Mouse (Mus musculus): ENCODE measurements around the gene Gtf3c2. TPM values are rescaled to one million over a fixed set of nuclear protein-coding genes. Genes with fewer than 3 reads are reported as not detected.

Gene Gtf3c2
- total and polyA plus RNA-seq, 2 experiments from 2014 or later = 20.5 to 42.7 TPM

- peak overlapping the region; percentile 81 for H3K9ac ChIP-seq (replicated peaks; ENCODE audit: low read depth, low read length)
- no peaks in the 10 kb centered on the region for H3K27me3 ChIP-seq (ENCODE audit: control insufficient read depth, insufficient read depth, low read length)
- no peaks in the 10 kb centered on the region for H3K9me3 ChIP-seq (replicated peaks; ENCODE audit: control insufficient read depth, low read length)
- peak; percentile 12 for DNase-seq (ENCODE audit: low spot score)
- peak overlapping the region; percentile 96 for H3K27ac ChIP-seq (ENCODE audit: low read depth)
- WGBS = under 1% methylated on average over 25 of the region's 25 CpGs
- peak overlapping the region; percentile 95 for H3K4me3 ChIP-seq (ENCODE audit: low read depth, low read length)
- peak; percentile 40 for ATAC-seq (ENCODE audit: insufficient read depth, low read depth)
- H3K4me2 ChIP-seq (ENCODE audit: low read depth, low read length) = peak overlapping the region; percentile 99
- peaks cover 2% of the 10 kb centered on the region for H3K36me3 ChIP-seq (replicated peaks; ENCODE audit: control insufficient read depth, insufficient read depth, low read length)
- TF ChIP-seq EP300 (IDR thresholded peaks at IDR 0.05; ENCODE audit: low read depth) (no peak), CTCF (IDR thresholded peaks at IDR 0.05; ENCODE audit: low read depth) (no peak)
- peaks cover 13% of the 10 kb centered on the region for H3K4me1 ChIP-seq (ENCODE audit: control insufficient read depth, insufficient read depth)
Observed at GRCm38 (mm10) chr5:31179301-31179765, 611 bp downstream of the Gtf3c2 start.

DNA sequence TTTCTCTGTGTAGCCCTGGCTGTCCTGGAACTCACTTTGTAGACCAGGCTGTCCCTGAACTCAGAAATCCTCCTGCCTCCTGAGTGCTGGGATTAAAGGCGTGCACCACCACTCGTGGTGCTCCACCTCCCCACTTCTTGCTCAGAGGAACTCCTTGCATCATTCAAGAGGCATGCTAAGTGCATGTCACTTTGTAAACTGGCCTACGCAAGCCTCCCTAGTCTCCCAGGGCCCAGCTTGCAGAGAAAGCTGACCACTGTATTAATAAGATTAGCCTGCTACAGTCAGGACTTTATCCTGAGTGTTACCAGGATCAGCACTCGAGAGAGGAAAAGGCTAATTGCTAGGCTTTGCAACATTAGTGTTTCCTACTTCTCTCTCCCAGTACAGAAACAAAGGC is 11.3 kb downstream of the Gtf3c2 start:
- peaks cover 94% of the 10 kb centered on the region for H3K36me3 ChIP-seq (replicated peaks; ENCODE audit: control insufficient read depth, insufficient read depth, low read length)

DNA sequence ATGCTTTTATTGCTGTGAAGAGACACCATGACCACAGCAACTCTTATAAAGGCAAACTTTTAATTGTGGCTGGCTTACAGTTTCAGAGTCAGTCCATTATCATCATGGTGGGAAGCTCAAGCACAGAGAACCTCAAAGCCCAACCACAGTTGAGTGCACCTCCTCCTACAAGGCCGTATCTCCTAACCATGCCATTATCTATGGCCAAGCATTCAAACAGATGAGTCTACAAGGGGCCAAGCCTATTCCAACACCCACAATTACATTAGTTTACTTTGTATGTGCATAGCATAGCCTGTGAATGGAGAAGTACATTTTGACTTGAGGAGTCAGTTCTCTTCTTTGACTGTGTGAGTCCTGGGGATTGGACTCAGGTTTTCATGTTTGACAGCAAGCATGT is 15.1 kb downstream of the Gtf3c2 start:
- no peaks in the 10 kb centered on the region for H3K9me3 ChIP-seq (replicated peaks; ENCODE audit: control insufficient read depth, low read length)
- no peak overlapping the region for H3K27ac ChIP-seq (ENCODE audit: low read depth)
- DNase-seq (ENCODE audit: low spot score) = no peak
- no peak overlapping the region for H3K4me3 ChIP-seq (ENCODE audit: low read depth, low read length)
- H3K27me3 ChIP-seq (ENCODE audit: control insufficient read depth, insufficient read depth, low read length) = no peaks in the 10 kb centered on the region
- TF ChIP-seq CTCF (IDR thresholded peaks at IDR 0.05; ENCODE audit: low read depth) (no peak), EP300 (IDR thresholded peaks at IDR 0.05; ENCODE audit: low read depth) (no peak)
- no peak for ATAC-seq (ENCODE audit: insufficient read depth, low read depth)
- no peaks in the 10 kb centered on the region for H3K4me1 ChIP-seq (ENCODE audit: control insufficient read depth, insufficient read depth)
- H3K4me2 ChIP-seq (ENCODE audit: low read depth, low read length) = no peak overlapping the region
- WGBS = 75% methylated on average over 1 of the region's 1 CpGs
- no peak overlapping the region for H3K9ac ChIP-seq (replicated peaks; ENCODE audit: low read depth, low read length)
- peaks cover 87% of the 10 kb centered on the region for H3K36me3 ChIP-seq (replicated peaks; ENCODE audit: control insufficient read depth, insufficient read depth, low read length)

More for the DNA sequence above, 11.3 kb downstream of the Gtf3c2 start:
- H3K27ac ChIP-seq (ENCODE audit: low read depth) = no peak overlapping the region
- DNase-seq (ENCODE audit: low spot score) (no peak), ATAC-seq (ENCODE audit: insufficient read depth, low read depth) (no peak)
- no peaks in the 10 kb centered on the region for H3K9me3 ChIP-seq (replicated peaks; ENCODE audit: control insufficient read depth, low read length)
- no peaks in the 10 kb centered on the region for H3K27me3 ChIP-seq (ENCODE audit: control insufficient read depth, insufficient read depth, low read length)
- H3K4me2 ChIP-seq (ENCODE audit: low read depth, low read length) = no peak overlapping the region
- H3K4me3 ChIP-seq (ENCODE audit: low read depth, low read length) = no peak overlapping the region
- WGBS = 67% methylated on average over 4 of the region's 4 CpGs
- no peak overlapping the region for H3K9ac ChIP-seq (replicated peaks; ENCODE audit: low read depth, low read length)
- TF ChIP-seq EP300 (IDR thresholded peaks at IDR 0.05; ENCODE audit: low read depth) (no peak), CTCF (IDR thresholded peaks at IDR 0.05; ENCODE audit: low read depth) (no peak)
- H3K4me1 ChIP-seq (ENCODE audit: control insufficient read depth, insufficient read depth) = no peaks in the 10 kb centered on the region

DNA sequence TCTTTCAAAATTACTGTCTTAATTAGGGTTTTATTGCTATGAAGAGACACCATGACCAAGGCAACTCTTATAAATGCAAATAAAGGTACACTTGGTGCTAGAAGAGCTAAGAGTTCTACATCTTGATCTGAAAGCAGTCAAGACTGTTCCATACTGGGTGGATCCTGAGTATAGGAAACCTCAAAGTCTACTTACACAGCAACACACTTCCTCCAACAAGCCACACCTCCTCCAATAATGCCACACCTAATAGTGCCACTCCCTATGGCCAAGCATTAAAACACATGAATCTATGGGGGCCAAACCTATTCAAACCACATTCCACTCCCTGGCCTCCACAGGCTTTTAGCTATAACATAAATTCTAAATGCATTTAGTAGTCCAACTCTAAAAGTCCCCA is 17.5 kb downstream of the Gtf3c2 start:
- Histone ChIP-seq H3K36me3 (replicated peaks; ENCODE audit: control insufficient read depth, insufficient read depth, low read length) (peaks cover 87% of the 10 kb centered on the region), H3K4me3 (ENCODE audit: low read depth, low read length) (no peak overlapping the region), H3K4me2 (ENCODE audit: low read depth, low read length) (no peak overlapping the region), H3K4me1 (ENCODE audit: control insufficient read depth, insufficient read depth) (no peaks in the 10 kb centered on the region), H3K9me3 (replicated peaks; ENCODE audit: control insufficient read depth, low read length) (no peaks in the 10 kb centered on the region), H3K27me3 (ENCODE audit: control insufficient read depth, insufficient read depth, low read length) (no peaks in the 10 kb centered on the region), H3K27ac (ENCODE audit: low read depth) (no peak overlapping the region), H3K9ac (replicated peaks; ENCODE audit: low read depth, low read length) (no peak overlapping the region)
- TF ChIP-seq CTCF (IDR thresholded peaks at IDR 0.05; ENCODE audit: low read depth) = no peak
- TF ChIP-seq EP300 (IDR thresholded peaks at IDR 0.05; ENCODE audit: low read depth) = no peak
- ATAC-seq (ENCODE audit: insufficient read depth, low read depth) (no peak), DNase-seq (ENCODE audit: low spot score) (no peak)

GRCm38 (mm10) chr5:31154152-31154553 is 25.8 kb downstream of the Gtf3c2 start, which contains the start of gene Mpv17:
Gene Mpv17 (minus strand): TSS chr5:31154251.
- Histone ChIP-seq H3K36me3 (replicated peaks; ENCODE audit: control insufficient read depth, insufficient read depth, low read length) (peaks cover 34% of the 10 kb centered on the region), H3K4me3 (ENCODE audit: low read depth, low read length) (peak within 1 kb of the TSS; percentile 73), H3K4me2 (ENCODE audit: low read depth, low read length) (peak within 1 kb of the TSS; percentile 77), H3K27me3 (ENCODE audit: control insufficient read depth, insufficient read depth, low read length) (no peaks in the 10 kb centered on the region), H3K27ac (ENCODE audit: low read depth) (peak within 1 kb of the TSS; percentile 68), H3K9ac (replicated peaks; ENCODE audit: low read depth, low read length) (peak within 1 kb of the TSS; percentile 68), H3K4me1 (ENCODE audit: control insufficient read depth, insufficient read depth) (peaks cover 6% of the 10 kb centered on the region), H3K9me3 (replicated peaks; ENCODE audit: control insufficient read depth, low read length) (no peaks in the 10 kb centered on the region)
- TF ChIP-seq CTCF (IDR thresholded peaks at IDR 0.05; ENCODE audit: low read depth) (no peak), EP300 (IDR thresholded peaks at IDR 0.05; ENCODE audit: low read depth) (no peak)
- 0% methylated on average over 19 of the region's 19 CpGs for WGBS
- peak; percentile 90 for DNase-seq (ENCODE audit: low spot score)
- ATAC-seq (ENCODE audit: insufficient read depth, low read depth) = peak; percentile 94

Data from heart, postnatal 0 days (tissue).